Mouse (Mus musculus) granulocyte monocyte progenitor cell, adult 5-6 weeks (primary cell): ENCODE measurements at regions not wholly inside any gene's neighbourhood (a gene's known extent, or its start where the extent isn't known, plus 50 kb on each side); places are given as distances from the start of the nearest gene placed in this dataset.
A peak's percentile ranks its signal among the peaks of the same experiment; 100 is the strongest.

ENCODE experiments used
- ATAC-seq: replicated peaks from 2 replicates; pipeline ENCODE4 v1.8.0; 2016; ENCODE audit warnings: mild to moderate bottlenecking, moderate TSS enrichment, inconsistent platforms; ENCODE audit not compliant: poor library complexity, severe bottlenecking

DNA sequence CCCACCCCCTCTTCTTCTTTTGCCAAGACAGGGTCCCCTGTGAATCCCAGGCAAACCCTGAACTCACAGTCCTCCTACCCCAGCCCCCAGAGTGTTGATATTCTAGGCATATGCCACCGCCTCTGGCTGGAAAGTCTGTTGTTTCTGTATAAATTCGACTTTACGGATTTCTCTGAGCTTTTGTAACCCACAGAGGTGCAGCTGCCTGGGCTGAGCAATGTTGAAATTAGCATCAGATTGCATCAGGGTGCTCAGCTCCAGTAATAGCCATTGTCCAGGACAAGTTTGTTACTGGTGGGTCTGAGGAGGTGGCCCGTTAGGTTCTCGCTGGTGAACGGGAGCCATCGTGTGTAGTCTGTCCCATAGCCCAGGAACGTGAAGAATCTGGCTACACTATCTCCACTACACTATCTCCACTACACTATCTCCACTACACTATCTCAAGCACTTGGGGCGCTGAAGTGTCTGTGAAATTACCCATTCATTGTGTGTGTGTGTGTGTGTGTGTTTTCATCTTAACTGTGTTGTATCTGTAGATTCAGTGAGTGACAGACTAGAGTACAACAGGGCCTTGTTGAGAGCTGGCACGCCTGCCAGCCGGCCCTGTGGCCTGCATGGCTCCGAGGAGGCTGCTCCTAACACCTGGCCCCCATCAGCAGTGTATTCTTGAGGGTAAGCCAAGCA, 92.4 kb upstream of the Hnrnpk start:
- no peak for ATAC-seq

DNA sequence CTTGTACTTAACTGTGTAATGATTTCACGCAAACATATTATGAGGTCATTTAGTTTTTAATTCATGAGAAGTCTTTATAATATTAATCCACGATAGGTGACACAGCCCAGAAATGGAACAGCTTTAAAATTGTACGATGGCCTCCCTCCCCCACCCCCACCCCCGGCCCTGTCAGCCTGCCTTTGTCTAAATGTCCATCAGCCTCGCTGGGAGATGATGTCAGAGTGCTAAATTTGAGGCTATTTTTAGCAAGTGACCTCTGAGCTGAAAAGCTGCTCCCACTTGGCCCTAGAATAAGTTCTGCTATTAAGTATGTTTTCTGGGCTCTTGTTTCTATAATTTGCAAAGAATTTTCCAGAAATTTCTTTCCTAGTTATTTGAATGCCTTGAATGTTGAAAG, 91.6 kb upstream of the Hnrnpk start:
- no peak for ATAC-seq

DNA sequence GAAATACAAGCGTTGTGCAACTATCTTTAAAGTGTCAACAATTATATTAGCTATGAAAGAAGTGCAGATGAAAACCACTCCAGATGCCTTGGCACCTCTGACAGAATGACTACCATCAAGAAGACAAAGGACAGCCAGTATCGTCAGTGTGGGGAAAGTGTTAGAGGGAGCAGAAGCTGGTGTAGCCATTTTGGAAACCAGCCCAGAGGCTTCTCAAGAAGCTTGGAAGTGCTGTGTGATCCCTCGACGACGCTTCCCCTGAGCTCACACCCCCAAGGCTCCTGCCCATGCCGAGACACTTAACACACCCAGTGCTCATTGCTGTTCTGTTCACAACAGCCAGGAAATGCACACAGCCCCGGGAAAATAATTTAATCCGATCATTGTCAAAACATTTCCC, 87.7 kb upstream of the Hnrnpk start:
- ATAC-seq, result no peak

DNA sequence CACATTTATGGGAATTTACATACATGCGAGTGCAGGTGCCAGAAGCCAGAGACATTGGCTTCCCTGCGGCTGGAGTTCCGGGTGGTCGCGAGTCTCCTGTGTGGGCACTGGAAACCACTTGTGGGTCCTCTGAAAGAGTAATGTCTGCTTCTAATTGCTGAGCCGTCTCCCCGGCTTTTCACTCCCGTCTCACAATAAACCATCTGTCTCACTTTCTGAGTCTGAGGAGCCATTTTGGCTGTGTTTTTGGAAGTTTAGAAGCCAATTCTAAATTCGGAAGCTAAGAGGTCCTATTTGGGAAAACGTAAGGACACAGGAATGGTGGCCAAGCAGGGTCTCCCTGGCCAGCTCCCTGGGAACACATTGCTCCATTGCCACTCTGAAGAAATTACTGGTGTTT, 81.9 kb upstream of the Hnrnpk start:
- no peak for ATAC-seq

DNA sequence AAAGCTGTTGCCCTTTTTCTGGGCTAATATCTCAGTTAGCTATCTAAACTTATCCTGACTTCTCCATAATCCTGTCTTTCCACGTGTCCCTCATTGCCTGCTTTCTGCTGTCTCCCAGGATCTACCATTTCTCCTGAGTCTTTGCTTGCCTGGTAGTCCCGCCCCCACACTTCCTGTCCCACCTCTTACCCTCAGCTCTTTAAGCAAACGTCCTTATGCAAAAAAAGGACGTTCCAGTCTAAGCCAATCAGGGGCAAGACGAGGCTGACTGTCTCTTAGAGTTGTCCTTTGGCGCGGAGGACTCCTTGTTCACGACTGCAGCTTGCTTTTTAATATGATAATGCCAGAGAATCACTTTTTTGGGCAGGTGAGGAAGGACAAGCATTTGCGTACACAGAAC, 79.6 kb upstream of the Hnrnpk start:
- ATAC-seq, result no peak

DNA sequence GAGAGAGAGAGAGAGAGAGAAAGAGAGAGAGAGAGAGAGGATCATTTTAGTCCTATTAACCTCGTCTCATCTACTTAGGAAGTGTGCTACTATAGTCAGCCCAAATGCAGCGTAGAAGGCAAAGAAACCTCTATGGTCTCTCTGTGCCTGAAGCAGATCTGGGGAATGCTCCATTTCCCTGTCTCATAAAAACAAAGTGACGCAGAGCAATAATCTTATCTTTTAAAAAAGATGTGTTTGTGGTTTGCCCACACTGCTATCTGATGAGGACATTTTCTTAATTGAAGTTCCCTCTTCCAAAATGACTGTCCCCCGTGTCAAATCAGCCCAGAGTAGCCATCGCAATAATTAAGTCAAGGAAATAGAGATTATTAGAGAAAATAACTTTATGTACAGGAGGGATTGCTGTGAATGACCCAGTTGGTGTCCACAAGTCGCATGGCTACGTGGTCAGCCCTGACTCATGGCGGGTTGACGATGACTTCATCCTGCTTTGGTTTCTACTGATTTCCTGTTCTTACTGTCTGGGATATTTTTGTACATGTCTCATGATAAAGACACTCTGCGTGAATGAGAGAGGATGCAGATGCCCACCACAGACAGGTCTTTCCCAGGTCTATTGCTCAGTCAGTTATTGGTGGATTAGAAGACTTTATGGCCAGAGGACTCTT, 77.9 kb upstream of the Hnrnpk start:
- no peak; the same call in 1 of the 2 replicates for ATAC-seq

DNA sequence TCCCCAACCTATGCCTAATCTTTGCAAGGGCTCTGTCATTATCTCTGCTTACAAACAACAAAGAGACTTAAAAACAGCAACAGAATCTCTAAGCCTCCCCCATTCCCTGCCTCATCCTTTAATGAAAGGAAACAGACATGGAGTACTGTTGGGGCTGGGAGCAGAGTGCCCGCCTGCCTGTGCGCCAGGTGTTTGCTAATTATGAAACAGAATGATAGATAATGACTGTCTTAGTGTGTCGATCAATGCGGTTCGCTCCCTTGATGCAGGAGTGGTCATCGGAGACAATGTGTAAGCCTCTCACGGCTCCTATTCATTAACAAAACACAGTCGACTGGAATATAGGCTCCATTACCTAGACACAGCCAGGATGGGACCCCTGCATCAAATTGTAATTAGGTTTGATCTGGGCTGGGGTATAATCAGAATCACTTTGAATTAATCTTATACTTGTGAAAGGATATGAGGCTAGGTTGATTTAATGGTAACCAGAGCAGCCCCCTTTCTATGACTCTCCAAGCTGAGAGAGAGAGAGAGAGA, 77.3 kb upstream of the Hnrnpk start:
- ATAC-seq, result no peak

DNA sequence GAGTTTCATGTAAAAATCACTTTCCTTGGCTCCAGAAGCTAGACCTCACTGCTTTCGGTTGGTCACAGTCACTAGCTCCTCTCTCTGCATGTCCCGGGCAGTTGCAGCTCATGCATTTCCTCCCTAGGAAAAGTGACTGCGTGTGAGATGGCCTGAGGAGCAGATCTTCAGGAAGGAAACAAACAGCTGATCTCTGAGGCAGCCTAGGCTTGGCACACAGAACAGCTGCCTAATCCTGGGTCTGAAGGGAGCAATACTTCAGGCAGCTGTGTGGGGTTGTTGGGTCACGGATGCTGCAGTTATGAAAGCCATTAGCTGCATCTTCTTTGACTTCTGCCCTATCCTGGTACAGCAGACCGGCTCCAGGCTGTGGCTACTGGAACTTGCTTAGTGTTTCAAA, 75.3 kb upstream of the Hnrnpk start:
- no peak for ATAC-seq

DNA sequence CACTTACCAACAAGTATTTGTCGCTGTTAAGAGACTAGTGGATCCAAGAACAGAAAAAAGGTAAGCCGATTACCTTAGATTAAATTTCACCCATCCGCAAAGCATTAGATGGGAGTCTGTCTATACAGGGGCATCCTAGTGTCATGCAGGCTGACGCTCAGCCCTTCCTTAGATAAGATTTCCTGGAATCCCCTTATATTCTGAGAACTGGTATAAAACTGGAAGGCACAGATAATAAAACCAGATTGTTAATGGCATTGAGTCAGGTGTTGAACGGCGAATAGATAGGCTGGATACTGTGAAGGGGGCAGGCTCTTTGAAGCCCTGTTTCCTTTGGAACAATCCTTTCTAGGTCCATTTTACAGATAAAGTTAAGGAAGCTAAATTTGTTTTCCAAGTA, 74.1 kb upstream of the Hnrnpk start:
- ATAC-seq, result no peak

DNA sequence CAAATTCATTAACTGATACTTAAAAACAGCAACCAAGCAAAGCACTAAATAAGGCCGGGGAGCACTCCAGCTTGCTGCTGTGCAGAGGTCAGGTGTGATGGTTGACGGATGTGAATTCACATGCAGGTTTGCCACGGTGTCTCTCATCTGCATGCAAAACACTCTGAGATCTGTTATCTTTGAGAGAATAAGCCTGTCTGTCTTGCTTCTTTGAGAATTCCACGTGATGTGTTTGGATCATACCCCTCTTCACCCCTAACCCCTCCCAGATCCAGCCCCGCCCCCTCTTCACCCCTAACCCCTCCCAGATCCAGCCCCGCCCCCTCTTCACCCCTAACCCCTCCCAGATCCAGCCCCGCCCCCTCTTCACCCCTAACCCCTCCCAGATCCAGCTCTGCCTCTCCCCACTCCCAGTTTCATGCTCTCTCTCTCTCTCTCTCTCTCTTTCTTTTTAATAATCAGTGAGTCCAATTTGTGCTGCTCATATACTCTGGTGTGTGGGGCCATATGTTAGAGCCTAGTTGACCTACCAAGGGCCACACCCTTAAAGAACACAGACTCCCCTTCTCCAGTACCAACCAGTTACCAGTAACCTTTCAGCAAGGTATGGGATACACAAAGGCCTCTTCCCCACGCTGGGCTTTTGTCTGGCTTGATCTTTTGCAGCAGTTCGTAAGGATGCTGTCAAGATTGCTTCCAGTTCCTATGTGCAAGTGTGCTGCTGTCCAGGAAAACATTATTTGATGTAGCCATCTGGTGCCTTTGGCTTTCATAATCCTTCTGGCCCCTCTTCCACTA, 73.1 kb upstream of the Hnrnpk start:
- ATAC-seq, result no peak

DNA sequence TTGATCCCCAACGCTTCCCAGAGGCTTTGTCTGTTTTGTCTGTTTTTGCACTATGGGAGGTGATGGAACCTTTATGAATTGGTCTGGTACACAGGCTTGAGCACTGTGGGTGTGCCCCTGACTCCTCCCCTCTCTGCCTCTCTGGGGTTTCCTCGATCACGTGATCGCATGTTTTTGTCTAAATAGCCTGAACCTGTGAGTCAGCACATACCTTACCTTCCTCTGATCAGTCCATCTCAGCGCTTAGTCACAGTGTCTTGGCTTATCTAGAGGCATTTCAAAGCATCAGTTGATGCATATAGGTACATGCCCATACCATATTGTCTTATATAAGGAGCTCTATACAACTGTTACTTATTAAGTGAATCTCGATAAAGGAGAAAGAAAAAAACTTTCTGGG, 72.4 kb upstream of the Hnrnpk start:
- ATAC-seq, result no peak

DNA sequence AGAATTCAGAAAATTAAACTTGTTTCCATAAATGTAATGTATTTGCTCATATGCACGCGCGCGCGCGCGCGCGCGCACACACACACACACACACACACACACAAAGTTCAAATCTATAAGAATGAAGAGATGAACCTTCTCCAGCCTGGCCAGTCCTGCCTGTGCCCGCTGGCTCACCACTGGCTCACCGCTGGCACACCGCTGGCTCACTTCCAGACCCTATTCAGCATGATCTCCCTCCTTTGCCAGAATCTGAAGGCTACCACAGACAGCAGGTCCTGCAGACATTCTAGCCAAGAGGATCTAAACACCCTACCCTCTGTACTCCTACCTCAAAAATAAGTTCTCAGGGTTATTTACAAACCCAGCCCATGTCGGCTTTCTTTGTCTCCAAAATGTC, 69.3 kb upstream of the Hnrnpk start:
- ATAC-seq, result no peak

DNA sequence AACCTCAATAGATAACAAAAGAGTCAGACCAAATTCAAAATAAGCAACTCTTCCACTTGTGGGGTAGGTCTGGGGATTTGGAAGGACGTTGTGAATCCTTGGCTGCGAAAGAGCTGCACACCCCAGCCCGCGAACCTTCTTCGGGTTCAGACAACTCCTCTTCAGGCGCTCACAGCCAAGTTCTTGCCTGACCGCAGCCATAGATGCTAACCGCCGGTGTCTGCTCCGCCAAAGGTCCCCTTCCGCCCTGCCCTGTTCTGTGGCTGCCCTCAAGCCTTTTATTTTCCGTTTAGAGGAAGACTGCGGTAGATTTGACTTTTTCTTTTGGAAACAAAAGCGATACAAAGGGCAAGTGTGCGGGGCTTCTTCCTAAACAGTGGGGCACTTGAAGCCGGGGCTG, 68.6 kb upstream of the Hnrnpk start:
- ATAC-seq, result peak; percentile 91

DNA sequence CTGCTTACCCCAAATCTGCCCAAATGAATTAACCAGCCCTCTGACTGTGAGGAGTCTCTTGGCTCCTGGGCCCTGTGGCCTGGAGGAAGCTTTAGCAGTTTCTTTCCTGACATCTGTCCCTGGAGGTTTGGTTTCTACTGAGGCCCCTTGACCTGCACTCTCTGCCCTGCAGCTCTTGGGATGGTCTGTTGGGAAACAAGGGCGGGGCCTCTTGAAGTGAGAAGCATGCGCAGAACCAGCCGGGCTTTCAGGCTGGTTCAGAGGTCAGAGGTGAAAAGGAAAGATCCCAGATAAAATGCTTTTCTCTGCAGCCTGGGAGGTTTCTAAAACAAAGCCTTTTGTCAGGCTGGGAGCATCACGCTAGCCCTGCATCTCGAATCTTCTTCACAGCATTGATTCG, 66.6 kb upstream of the Hnrnpk start:
- no peak for ATAC-seq

DNA sequence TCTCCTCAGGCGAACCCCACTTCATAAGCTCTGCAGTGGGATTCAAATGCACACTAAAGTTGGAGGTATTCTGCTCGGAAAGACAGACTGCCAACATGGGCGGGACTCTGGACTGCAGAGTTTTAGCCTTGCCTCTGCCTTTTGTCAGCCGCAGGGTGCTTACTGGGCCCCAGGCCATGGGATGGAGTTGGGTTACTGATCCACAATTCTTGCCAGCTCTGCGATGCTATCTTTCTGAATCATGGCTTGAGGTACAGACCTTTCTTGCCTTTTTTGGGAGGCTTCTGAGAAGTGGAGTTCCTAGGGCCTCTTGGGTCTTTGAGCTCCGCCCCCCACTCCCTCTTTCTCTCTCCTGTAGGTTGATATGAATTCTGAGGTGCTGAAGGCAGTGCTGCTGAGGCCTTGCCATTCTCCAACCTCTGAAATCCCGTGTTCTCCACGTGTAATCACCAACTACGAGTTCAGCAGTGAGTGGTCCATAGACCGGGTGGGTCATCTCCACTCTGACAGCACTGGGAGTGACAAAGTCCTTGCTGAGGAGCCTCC, 64.0 kb upstream of the Hnrnpk start:
- no peak for ATAC-seq

DNA sequence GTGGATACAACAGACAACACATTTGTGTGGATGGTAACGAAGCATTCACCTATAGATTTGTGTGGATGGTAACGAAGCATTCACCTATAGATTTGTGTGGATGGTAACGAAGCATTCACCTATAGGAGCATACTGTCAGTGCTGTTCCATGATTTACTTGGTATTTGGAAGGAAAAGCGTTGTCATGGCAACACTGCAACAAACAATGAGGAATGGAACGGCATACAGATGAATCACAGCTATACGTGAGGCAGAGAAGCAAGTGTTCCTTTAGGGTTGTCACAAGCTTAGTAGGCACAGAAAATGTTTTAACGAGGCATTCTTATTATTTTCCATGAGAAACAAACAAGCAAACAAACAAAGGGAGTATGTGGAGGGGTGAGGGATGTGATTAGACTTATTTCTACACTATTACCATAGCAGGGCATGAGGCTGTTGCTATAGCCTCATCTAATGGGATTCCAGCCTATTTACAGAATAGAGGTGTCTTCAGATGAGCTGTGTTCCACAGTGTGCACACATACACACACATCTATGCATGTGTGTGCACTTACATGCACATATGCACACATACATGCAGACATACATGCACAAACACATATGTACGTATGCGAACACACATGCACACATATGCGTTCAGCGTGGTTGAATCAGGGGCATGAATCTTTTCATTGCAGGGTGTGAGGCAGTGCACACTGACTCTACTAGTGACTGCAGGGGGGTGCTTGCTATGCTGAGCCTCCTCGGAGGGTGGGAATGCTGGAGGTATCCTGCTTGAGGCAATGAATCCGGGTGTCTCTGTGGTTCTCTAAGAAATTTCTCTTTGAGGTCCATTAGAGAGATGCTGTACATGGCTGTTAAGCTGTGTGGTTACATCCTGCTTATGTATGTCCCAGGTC, 62.3 kb upstream of the Hnrnpk start:
- no peak for ATAC-seq
